Mouse (Mus musculus): ENCODE measurements around the gene Ptma. TPM values are rescaled to one million over a fixed set of nuclear protein-coding genes. Genes with fewer than 3 reads are reported as not detected.

Gene Ptma
- total RNA-seq, 2 experiments from 2014 or later, result 1,018 to 1,064 TPM

Other genes with a start within 250 kb of the Ptma start
- gene B3gnt7, start 223.9 kb upstream of the Ptma start, total RNA-seq (2021), result 10 to 100 TPM; 10.0 to 10.6 TPM
- gene Ncl, start 167.3 kb upstream of the Ptma start, total RNA-seq (2021), result 100 to 1,000 TPM; 232 to 249 TPM
- gene Nmur1, start 100.5 kb upstream of the Ptma start, total RNA-seq (2021), result under 1 TPM; 0.48 to 0.62 TPM
- not detected for gene Tex44, start 100.4 kb upstream of the Ptma start, total RNA-seq (2021)
- gene Pde6d, start 55.9 kb downstream of the Ptma start, total RNA-seq (2021), result 10 to 100 TPM; 74.4 to 74.5 TPM
- 10 to 100 TPM; 34.2 to 36.5 TPM for gene Cops7b, start 56.2 kb downstream of the Ptma start, total RNA-seq (2021)
- 1 to 10 TPM; 7.3 to 7.6 TPM for gene Nppc, start 143.8 kb downstream of the Ptma start, total RNA-seq (2021)
- 10 to 100 TPM; 37.5 to 38.6 TPM for gene Dis3l2, start 177.1 kb downstream of the Ptma start, total RNA-seq (2021)

All from left cerebral cortex, postnatal 4 days (tissue).